19 mouse cellular contexts compared by ENCODE assay signal in genomic region chr5:6769357-6769892, GRCm38 (mm10).
DNase-seq lines count a peak whose midpoint lies in the region; ATAC-seq and TF ChIP-seq lines count a peak whose summit lies in the region.
"Had no signal": no experiment of that assay in that cellular context is flagged by ENCODE, and none has a peak within 500 bp of the region (broad histone marks: within the 10 kb centered on the region; RNA-seq: fewer than 3 reads in every experiment).

No protein-coding gene starts in this region.

- no peak overlapping the region for H3K4me2 ChIP-seq in hindbrain, embryonic 11.5 days (replicated peaks; ENCODE audit: low read depth, low read length)
- no peak overlapping the region for H3K4me2 ChIP-seq in hindbrain, postnatal 0 days (ENCODE audit: low read depth, low read length)
- H3K4me2 ChIP-seq in neural tube, embryonic 11.5 days (ENCODE audit: low read depth) = no peak overlapping the region
- no peak overlapping the region for H3K4me2 ChIP-seq in neural tube, embryonic 13.5 days
- H3K4me2 ChIP-seq: embryonic facial prominence, embryonic 13.5 days; forebrain, embryonic 12.5 days; heart, embryonic 12.5 days; hindbrain, embryonic 15.5 days had no signal

- intact Hi-C loops in left cerebral cortex, postnatal 36 days (cut with DNase I) = no loop called here

- H3K27ac ChIP-seq in hindbrain, embryonic 11.5 days (ENCODE audit: low read depth, low read length) = no peak overlapping the region
- H3K27ac ChIP-seq in hindbrain, postnatal 0 days = no peak overlapping the region
- H3K27ac ChIP-seq in neural tube, embryonic 11.5 days (ENCODE audit: low read depth, low read length) = no peak overlapping the region
- H3K27ac ChIP-seq in neural tube, embryonic 13.5 days (replicated peaks) = no peak overlapping the region
- H3K27ac ChIP-seq: embryonic facial prominence, embryonic 13.5 days; forebrain, embryonic 12.5 days; heart, adult 2 months; hindbrain, embryonic 15.5 days had no signal

- H3K9ac ChIP-seq in hindbrain, embryonic 11.5 days (ENCODE audit: low read depth, low read length) = no peak overlapping the region
- H3K9ac ChIP-seq in hindbrain, postnatal 0 days (replicated peaks; ENCODE audit: low read length) = no peak overlapping the region
- no peak overlapping the region for H3K9ac ChIP-seq in neural tube, embryonic 11.5 days (ENCODE audit: low read length)
- H3K9ac ChIP-seq in neural tube, embryonic 13.5 days = no peak overlapping the region
- H3K9ac ChIP-seq: embryonic facial prominence, embryonic 13.5 days; forebrain, embryonic 12.5 days; heart, embryonic 12.5 days; hindbrain, embryonic 15.5 days had no signal

- ATAC-seq in hindbrain, embryonic 11.5 days (ENCODE audit: low FRiP score) = peak; percentile 14; the same call in 1 of the 2 replicates
- no peak for ATAC-seq in hindbrain, postnatal 0 days
- ATAC-seq in neural tube, embryonic 11.5 days (ENCODE audit: insufficient read depth, low FRiP score, low TSS enrichment) = peak; percentile 68
- peak; percentile 63 for ATAC-seq in neural tube, embryonic 13.5 days (ENCODE audit: low read depth)
- ATAC-seq: forebrain, embryonic 16.5 days had no signal

- H3K4me3 ChIP-seq in hindbrain, embryonic 11.5 days (ENCODE audit: low read depth, low read length) = no peak overlapping the region
- no peak overlapping the region for H3K4me3 ChIP-seq in hindbrain, postnatal 0 days (ENCODE audit: low read length)
- H3K4me3 ChIP-seq in neural tube, embryonic 11.5 days (ENCODE audit: low read depth, low read length) = no peak overlapping the region
- H3K4me3 ChIP-seq in neural tube, embryonic 13.5 days = no peak overlapping the region
- H3K4me3 ChIP-seq: embryonic facial prominence, embryonic 13.5 days; forebrain, embryonic 12.5 days; heart, adult 2 months; heart, embryonic 12.5 days; hindbrain, embryonic 15.5 days had no signal

- DNase-seq in hindbrain, embryonic 11.5 days (ENCODE audit: low spot score) = no peak
- no peak for DNase-seq in hindbrain, postnatal 0 days (ENCODE audit: low spot score)
- DNase-seq in neural tube, embryonic 11.5 days (ENCODE audit: low spot score) = no peak
- DNase-seq in neural tube, embryonic 10.5 days (ENCODE audit: extremely low spot score, low spot score) = no peak
- no peak for DNase-seq in left cerebral cortex, postnatal 36 days (ENCODE audit: low spot score in 2 of 2)
- no peak for DNase-seq in retina, postnatal 1 day
- DNase-seq: adrenal gland, adult 2 months; adrenal gland, postnatal 25 days; cerebellum, adult 18-20 months; cerebellum, adult 9-11 months; cerebellum, postnatal 36 days; gastrocnemius, postnatal 10 days; heart, adult 2 months had no signal

- H3K4me1 ChIP-seq in hindbrain, embryonic 11.5 days (replicated peaks; ENCODE audit: control insufficient read depth, insufficient read depth, low read length) = no peaks in the 10 kb centered on the region
- H3K4me1 ChIP-seq in hindbrain, postnatal 0 days (ENCODE audit: insufficient read depth, low read length) = no peaks in the 10 kb centered on the region
- no peaks in the 10 kb centered on the region for H3K4me1 ChIP-seq in neural tube, embryonic 11.5 days (ENCODE audit: control insufficient read depth, insufficient read depth, low read length)
- no peaks in the 10 kb centered on the region for H3K4me1 ChIP-seq in neural tube, embryonic 13.5 days (replicated peaks)
- H3K4me1 ChIP-seq: embryonic facial prominence, embryonic 13.5 days; forebrain, embryonic 12.5 days; heart, embryonic 12.5 days; hindbrain, embryonic 15.5 days had no signal

- no peak for TF ChIP-seq CTCF in hindbrain, postnatal 0 days (IDR thresholded peaks at IDR 0.05; ENCODE audit: low read depth)

- H3K36me3 ChIP-seq in hindbrain, embryonic 11.5 days (ENCODE audit: control insufficient read depth, insufficient read depth, low read length) = no peaks in the 10 kb centered on the region
- no peaks in the 10 kb centered on the region for H3K36me3 ChIP-seq in hindbrain, postnatal 0 days (ENCODE audit: insufficient read depth, low read length)
- no peaks in the 10 kb centered on the region for H3K36me3 ChIP-seq in neural tube, embryonic 11.5 days (ENCODE audit: control insufficient read depth, insufficient read depth, low read length)
- no peaks in the 10 kb centered on the region for H3K36me3 ChIP-seq in neural tube, embryonic 13.5 days
- H3K36me3 ChIP-seq: embryonic facial prominence, embryonic 13.5 days; forebrain, embryonic 12.5 days; heart, embryonic 12.5 days; hindbrain, embryonic 15.5 days had no signal

- H3K9me3 ChIP-seq in hindbrain, embryonic 11.5 days (ENCODE audit: control insufficient read depth, low read length) = no peaks in the 10 kb centered on the region
- H3K9me3 ChIP-seq in hindbrain, postnatal 0 days (ENCODE audit: low read length) = no peaks in the 10 kb centered on the region
- no peaks in the 10 kb centered on the region for H3K9me3 ChIP-seq in neural tube, embryonic 11.5 days (ENCODE audit: control insufficient read depth, low read length)
- H3K9me3 ChIP-seq in neural tube, embryonic 13.5 days = no peaks in the 10 kb centered on the region
- H3K9me3 ChIP-seq: embryonic facial prominence, embryonic 13.5 days; forebrain, embryonic 12.5 days; heart, embryonic 12.5 days; hindbrain, embryonic 15.5 days had no signal

- 73% methylated on average over 6 of the region's 6 CpGs for WGBS in hindbrain, embryonic 11.5 days
- 79% methylated on average over 6 of the region's 6 CpGs for WGBS in hindbrain, postnatal 0 days
- WGBS in neural tube, embryonic 11.5 days = 59% methylated on average over 6 of the region's 6 CpGs
- WGBS in neural tube, embryonic 13.5 days = 53% methylated on average over 6 of the region's 6 CpGs

- H3K27me3 ChIP-seq in hindbrain, embryonic 11.5 days (ENCODE audit: control insufficient read depth, insufficient read depth, low read length) = no peaks in the 10 kb centered on the region
- H3K27me3 ChIP-seq in hindbrain, postnatal 0 days (ENCODE audit: insufficient read depth, low read length) = no peaks in the 10 kb centered on the region
- no peaks in the 10 kb centered on the region for H3K27me3 ChIP-seq in neural tube, embryonic 11.5 days (ENCODE audit: control insufficient read depth, insufficient read depth, low read length)
- H3K27me3 ChIP-seq in neural tube, embryonic 13.5 days = no peaks in the 10 kb centered on the region
- H3K27me3 ChIP-seq: embryonic facial prominence, embryonic 13.5 days; forebrain, embryonic 12.5 days; heart, embryonic 12.5 days; hindbrain, embryonic 15.5 days had no signal
